Mouse (Mus musculus): ENCODE data around the gene S100a5. TPM values are rescaled to one million over a fixed set of nuclear protein-coding genes. Genes with fewer than 3 reads are reported as not detected.

S100a5 gene
- polyA plus RNA-seq, 1 experiment from 2014 or later, result not detected

GRCm38 (mm10) chr3:90596810-90597209, 11.5 kb upstream of the S100a5 start:
- DNase-seq (no peak), ATAC-seq (no peak)
- no peaks in the 10 kb centered on the region for H3K27me3 ChIP-seq (ENCODE audit: insufficient read depth, low read length)
- no peak overlapping the region for H3K4me2 ChIP-seq (ENCODE audit: low read depth, low read length)
- no peak overlapping the region for H3K27ac ChIP-seq (ENCODE audit: low read depth)
- TF ChIP-seq CTCF (IDR thresholded peaks at IDR 0.05; ENCODE audit: low read depth), result no peak
- TF ChIP-seq EP300 (IDR thresholded peaks at IDR 0.05; ENCODE audit: low read depth), result no peak
- WGBS (ENCODE audit: insufficient replicate concordance), result 81% methylated on average over 6 of the region's 6 CpGs
- H3K36me3 ChIP-seq (replicated peaks; ENCODE audit: insufficient read depth, low read length), result no peaks in the 10 kb centered on the region
- H3K9ac ChIP-seq (replicated peaks), result no peak overlapping the region
- H3K4me3 ChIP-seq (ENCODE audit: low read depth, low read length), result no peak overlapping the region
- H3K9me3 ChIP-seq (ENCODE audit: low read length), result no peaks in the 10 kb centered on the region
- no peaks in the 10 kb centered on the region for H3K4me1 ChIP-seq (ENCODE audit: insufficient read depth)

GRCm38 (mm10) chr3:90597736-90598135, 10.6 kb upstream of the S100a5 start:
- Histone ChIP-seq H3K9ac (replicated peaks) (no peak overlapping the region), H3K36me3 (replicated peaks; ENCODE audit: insufficient read depth, low read length) (no peaks in the 10 kb centered on the region), H3K9me3 (ENCODE audit: low read length) (no peaks in the 10 kb centered on the region), H3K4me1 (ENCODE audit: insufficient read depth) (no peaks in the 10 kb centered on the region), H3K4me3 (ENCODE audit: low read depth, low read length) (no peak overlapping the region), H3K27me3 (ENCODE audit: insufficient read depth, low read length) (no peaks in the 10 kb centered on the region), H3K27ac (ENCODE audit: low read depth) (no peak overlapping the region), H3K4me2 (ENCODE audit: low read depth, low read length) (no peak overlapping the region)
- ATAC-seq (no peak), DNase-seq (no peak)
- 54% methylated on average over 6 of the region's 6 CpGs for WGBS (ENCODE audit: insufficient replicate concordance)
- TF ChIP-seq CTCF (IDR thresholded peaks at IDR 0.05; ENCODE audit: low read depth) (no peak), EP300 (IDR thresholded peaks at IDR 0.05; ENCODE audit: low read depth) (no peak)

- no peak overlapping the region for H3K27ac ChIP-seq (ENCODE audit: low read depth)
- no peaks in the 10 kb centered on the region for H3K36me3 ChIP-seq (replicated peaks; ENCODE audit: insufficient read depth, low read length)
- no peaks in the 10 kb centered on the region for H3K4me1 ChIP-seq (ENCODE audit: insufficient read depth)
- TF ChIP-seq EP300 (IDR thresholded peaks at IDR 0.05; ENCODE audit: low read depth) (no peak), CTCF (IDR thresholded peaks at IDR 0.05; ENCODE audit: low read depth) (no peak)
- 56% methylated on average over 4 of the region's 4 CpGs for WGBS (ENCODE audit: insufficient replicate concordance)
- DNase-seq (no peak), ATAC-seq (no peak)
- no peak overlapping the region for H3K9ac ChIP-seq (replicated peaks)
- no peak overlapping the region for H3K4me3 ChIP-seq (ENCODE audit: low read depth, low read length)
- no peak overlapping the region for H3K4me2 ChIP-seq (ENCODE audit: low read depth, low read length)
- H3K27me3 ChIP-seq (ENCODE audit: insufficient read depth, low read length), result no peaks in the 10 kb centered on the region
- H3K9me3 ChIP-seq (ENCODE audit: low read length), result no peaks in the 10 kb centered on the region
Measured at GRCm38 (mm10) chr3:90598212-90598611, 10.1 kb upstream of the S100a5 start.

GRCm38 (mm10) chr3:90599401-90599800, 8.9 kb upstream of the S100a5 start:
- DNase-seq (no peak), ATAC-seq (no peak)
- no peaks in the 10 kb centered on the region for H3K9me3 ChIP-seq (ENCODE audit: low read length)
- no peak for TF ChIP-seq EP300 (IDR thresholded peaks at IDR 0.05; ENCODE audit: low read depth)
- TF ChIP-seq CTCF (IDR thresholded peaks at IDR 0.05; ENCODE audit: low read depth), result no peak
- no peaks in the 10 kb centered on the region for H3K27me3 ChIP-seq (ENCODE audit: insufficient read depth, low read length)
- H3K9ac ChIP-seq (replicated peaks), result no peak overlapping the region
- no peak overlapping the region for H3K4me3 ChIP-seq (ENCODE audit: low read depth, low read length)
- H3K4me1 ChIP-seq (ENCODE audit: insufficient read depth), result no peaks in the 10 kb centered on the region
- H3K4me2 ChIP-seq (ENCODE audit: low read depth, low read length), result no peak overlapping the region
- no peak overlapping the region for H3K27ac ChIP-seq (ENCODE audit: low read depth)
- 67% methylated on average over 3 of the region's 3 CpGs for WGBS (ENCODE audit: insufficient replicate concordance)
- H3K36me3 ChIP-seq (replicated peaks; ENCODE audit: insufficient read depth, low read length), result no peaks in the 10 kb centered on the region

- WGBS (ENCODE audit: insufficient replicate concordance), result 72% methylated on average over 6 of the region's 6 CpGs
- no peak for TF ChIP-seq EP300 (IDR thresholded peaks at IDR 0.05; ENCODE audit: low read depth)
- TF ChIP-seq CTCF (IDR thresholded peaks at IDR 0.05; ENCODE audit: low read depth), result no peak
- Histone ChIP-seq H3K9me3 (ENCODE audit: low read length) (no peaks in the 10 kb centered on the region), H3K27me3 (ENCODE audit: insufficient read depth, low read length) (no peaks in the 10 kb centered on the region), H3K27ac (ENCODE audit: low read depth) (no peak overlapping the region), H3K9ac (replicated peaks) (no peak overlapping the region), H3K4me1 (ENCODE audit: insufficient read depth) (no peaks in the 10 kb centered on the region), H3K4me3 (ENCODE audit: low read depth, low read length) (no peak overlapping the region), H3K36me3 (replicated peaks; ENCODE audit: insufficient read depth, low read length) (no peaks in the 10 kb centered on the region), H3K4me2 (ENCODE audit: low read depth, low read length) (no peak overlapping the region)
- DNase-seq, result no peak
- ATAC-seq, result no peak
Measured at GRCm38 (mm10) chr3:90600036-90600435, 8.3 kb upstream of the S100a5 start.

GRCm38 (mm10) chr3:90600458-90601195, 7.7 kb upstream of the S100a5 start:
- no peaks in the 10 kb centered on the region for H3K36me3 ChIP-seq (replicated peaks; ENCODE audit: insufficient read depth, low read length)
- 71% methylated on average over 8 of the region's 8 CpGs for WGBS (ENCODE audit: insufficient replicate concordance)

More at GRCm38 (mm10) chr3:90600458-90601195, 7.7 kb upstream of the S100a5 start:
- H3K4me3 ChIP-seq (ENCODE audit: low read depth, low read length), result no peak overlapping the region
- no peak overlapping the region for H3K4me2 ChIP-seq (ENCODE audit: low read depth, low read length)
- no peak for DNase-seq
- H3K27ac ChIP-seq (ENCODE audit: low read depth), result no peak overlapping the region
- H3K9ac ChIP-seq (replicated peaks), result no peak overlapping the region
- H3K4me1 ChIP-seq (ENCODE audit: insufficient read depth), result no peaks in the 10 kb centered on the region
- TF ChIP-seq CTCF (IDR thresholded peaks at IDR 0.05; ENCODE audit: low read depth), result no peak
- TF ChIP-seq EP300 (IDR thresholded peaks at IDR 0.05; ENCODE audit: low read depth), result no peak
- no peaks in the 10 kb centered on the region for H3K9me3 ChIP-seq (ENCODE audit: low read length)
- ATAC-seq, result no peak
- no peaks in the 10 kb centered on the region for H3K27me3 ChIP-seq (ENCODE audit: insufficient read depth, low read length)
